Mouse (Mus musculus): ENCODE measurements around the gene Tns3. TPM values are rescaled to one million over a fixed set of nuclear protein-coding genes. Genes with fewer than 3 reads are reported as not detected.

The Tns3 gene
- total RNA-seq, 2 experiments from 2014 or later, result 10.9 to 12.1 TPM

DNA sequence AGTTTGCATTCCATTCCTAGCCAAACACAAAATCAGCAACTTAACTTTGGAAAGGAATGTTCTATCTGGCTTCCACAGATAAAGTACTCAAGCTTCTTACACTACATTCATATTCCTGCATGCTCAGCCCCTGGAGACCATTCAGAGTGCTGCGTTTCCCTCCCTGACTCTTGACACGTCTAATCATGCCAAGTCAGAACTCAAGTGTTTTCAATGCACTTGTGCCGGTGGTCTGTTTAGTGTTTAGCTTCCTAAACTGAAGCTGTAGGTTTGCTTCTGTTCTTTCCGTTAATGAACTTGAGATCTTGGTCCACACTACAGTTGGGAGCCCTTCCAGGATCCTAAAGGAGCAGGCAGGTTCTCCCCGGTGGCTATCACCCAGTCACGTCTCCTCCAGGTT lies 163.5 kb downstream of the Tns3 start:
- intact Hi-C loops (cut with DNase I; ENCODE audit: low total_unique reads), result no loop called here
- no peak for DNase-seq

DNA sequence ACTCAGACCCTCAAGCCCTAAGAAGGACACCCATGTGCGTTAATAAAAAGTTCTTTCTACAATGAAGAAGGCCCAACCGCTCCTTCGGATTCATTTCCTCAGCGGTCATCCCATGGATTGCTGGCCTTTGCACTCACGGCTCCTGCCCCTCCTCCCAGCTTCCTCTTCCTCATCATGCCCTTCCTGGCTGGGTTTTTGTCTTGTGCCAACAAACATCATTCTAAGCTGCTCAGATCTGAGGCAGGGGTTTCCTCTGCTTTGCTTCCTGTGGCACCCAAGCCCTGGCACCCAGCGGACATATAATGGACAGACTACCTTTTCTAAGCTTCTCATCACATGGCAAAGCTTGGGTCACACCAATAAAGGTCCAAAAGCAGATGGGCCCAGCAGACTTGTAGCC lies 167.2 kb downstream of the Tns3 start:
- intact Hi-C loops (cut with DNase I; ENCODE audit: low total_unique reads), result no loop called here

DNA sequence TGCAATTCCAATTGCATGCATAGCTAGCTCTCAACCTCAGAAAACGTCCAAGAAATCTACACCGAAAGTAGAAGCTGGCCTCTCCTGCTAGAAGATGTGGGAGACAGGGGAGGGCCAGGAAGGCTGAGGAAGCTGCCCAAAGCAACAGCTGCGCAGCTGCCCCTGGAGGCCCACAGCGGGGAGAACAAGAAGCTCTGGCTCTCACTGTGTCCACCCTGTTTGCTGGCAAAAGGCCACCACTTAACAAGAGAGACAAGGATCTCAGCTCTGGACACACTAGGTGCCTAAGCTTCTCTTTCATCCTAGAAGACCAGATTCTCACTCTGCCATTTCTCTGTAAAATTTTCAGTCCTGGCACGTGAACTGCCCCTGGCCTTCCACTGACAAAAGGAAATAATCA lies 167.6 kb downstream of the Tns3 start:
- peak; percentile 82 for DNase-seq
- intact Hi-C loops (cut with DNase I; ENCODE audit: low total_unique reads), result no loop called here

More for the DNA sequence above, 167.2 kb downstream of the Tns3 start:
- no peak for DNase-seq

DNA sequence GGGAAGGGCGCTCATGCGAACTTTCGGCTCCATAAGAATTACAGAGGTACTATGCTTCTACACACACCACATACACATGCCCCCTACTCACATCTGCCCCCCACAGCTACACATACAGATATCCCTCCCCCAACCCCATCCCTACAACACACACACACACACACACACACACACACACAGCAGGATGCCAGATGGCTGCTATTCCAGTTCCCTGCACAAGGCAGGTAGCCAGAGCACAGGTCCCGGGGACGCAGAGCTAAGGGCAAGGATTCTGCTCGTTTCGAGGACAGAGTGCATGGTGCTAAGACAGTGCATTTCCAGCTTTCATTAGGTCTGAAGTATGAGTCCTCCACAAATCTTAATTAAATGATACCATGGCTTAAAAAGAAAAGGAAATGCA lies 168.5 kb downstream of the Tns3 start:
- intact Hi-C loops (cut with DNase I; ENCODE audit: low total_unique reads), result no loop called here
- DNase-seq, result no peak

DNA sequence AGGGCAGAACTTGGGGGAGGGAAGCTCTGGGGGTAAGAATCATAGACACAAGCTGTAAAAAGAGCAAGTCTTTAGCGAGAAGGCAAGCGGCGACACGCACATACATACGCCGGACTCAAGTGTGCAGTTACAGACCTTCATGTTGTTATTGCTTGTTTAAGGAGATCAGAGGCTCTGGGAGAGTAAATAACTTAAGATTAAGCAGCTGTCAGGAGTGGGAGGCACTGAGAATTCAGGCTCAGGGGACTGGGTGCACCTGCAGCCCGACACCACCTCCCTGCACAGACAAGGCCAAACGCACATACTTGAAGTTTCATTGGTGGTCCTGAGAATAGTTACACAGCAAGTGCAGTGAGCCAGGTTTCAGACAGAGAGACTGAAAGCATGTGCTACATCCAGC lies 169.3 kb downstream of the Tns3 start:
- intact Hi-C loops (cut with DNase I; ENCODE audit: low total_unique reads), result no loop called here
- no peak for DNase-seq

DNA sequence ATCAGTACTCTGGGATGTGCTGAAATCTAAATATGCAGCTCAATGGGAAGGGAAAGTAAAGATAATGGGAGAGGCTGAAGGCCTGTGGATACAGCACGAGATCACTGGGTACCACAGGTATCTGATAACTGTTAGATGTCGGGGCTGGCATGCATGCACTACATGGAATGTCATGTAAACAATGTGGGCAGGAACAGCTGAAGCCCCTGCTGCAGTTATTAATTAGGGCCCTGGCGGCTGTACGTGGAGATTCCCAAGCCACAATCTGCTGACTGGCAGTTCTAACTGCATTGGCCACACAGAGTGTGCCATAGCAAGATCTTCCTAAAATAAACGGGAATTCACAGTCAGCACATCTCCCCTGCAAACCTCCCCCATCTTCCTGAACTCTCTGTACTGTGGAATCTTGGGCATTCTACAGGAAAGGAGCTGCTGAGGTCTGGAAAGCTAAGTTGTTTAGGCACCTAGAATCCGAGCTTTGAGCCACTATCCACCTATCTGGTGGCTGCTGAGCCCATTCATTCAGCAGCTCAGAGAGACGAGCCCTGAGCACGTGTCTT lies 170.3 kb downstream of the Tns3 start:
- intact Hi-C loops (cut with DNase I; ENCODE audit: low total_unique reads), result no loop called here
- DNase-seq, result no peak

DNA sequence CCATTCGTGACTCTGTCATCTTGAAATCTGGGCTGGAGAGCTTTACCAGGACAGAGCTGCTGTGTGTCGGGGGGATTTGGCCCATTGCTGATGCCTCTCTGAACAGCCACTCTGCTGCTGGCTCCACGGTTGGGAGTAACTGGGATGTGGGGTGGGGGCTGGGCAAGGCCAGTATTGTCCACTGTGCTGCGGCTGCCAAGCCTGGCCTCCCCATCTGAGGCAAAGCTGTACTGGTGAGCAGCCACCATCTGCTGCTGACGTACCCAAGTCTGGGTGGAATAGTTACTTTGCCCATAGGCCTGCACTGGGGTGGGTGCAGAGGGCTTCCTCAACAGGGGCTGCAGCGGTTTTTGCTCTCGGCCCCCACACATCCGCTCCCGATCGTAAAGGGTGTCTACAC lies 172.0 kb downstream of the Tns3 start:
- intact Hi-C loops (cut with DNase I; ENCODE audit: low total_unique reads), result no loop called here
- DNase-seq, result no peak

DNA sequence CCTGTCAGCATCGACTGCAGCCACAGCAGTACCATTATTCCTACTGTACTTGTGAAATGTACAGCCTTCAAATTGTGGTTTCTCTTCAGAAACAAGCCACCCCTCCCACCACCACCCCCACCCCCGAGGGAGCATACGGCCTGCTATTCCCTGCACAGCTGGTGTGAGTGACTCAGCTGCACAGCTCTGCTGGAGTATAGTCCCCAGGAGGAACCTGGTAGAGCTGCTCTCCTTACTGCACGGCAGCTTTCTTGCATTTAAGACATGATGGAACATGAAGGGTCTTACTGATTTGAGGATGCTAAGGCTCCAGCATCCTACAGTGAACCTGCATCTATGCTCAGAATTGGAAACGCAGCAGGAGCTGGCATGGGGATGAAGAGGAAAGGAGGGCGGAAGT lies 176.1 kb downstream of the Tns3 start:
- intact Hi-C loops (cut with DNase I; ENCODE audit: low total_unique reads), result no loop called here
- no peak for DNase-seq

DNA sequence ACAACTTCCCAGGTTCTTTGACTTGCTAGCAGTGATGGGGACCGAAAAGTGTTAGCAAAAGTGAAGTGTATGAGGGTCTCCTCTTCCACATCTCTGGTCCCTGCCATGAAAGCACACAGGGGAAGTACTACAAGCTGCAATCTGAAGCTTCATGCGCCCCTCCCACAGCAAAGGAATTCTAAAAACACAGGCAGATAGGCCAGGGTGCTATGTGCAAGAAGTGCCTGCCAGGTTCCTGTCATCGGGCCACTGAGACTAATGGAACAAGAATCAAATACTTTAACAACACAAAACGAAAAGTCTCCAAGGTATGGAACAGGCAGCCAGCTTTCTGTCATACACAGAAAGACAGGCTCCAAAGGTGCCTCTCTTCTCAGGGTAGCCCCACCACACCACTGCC lies 177.8 kb downstream of the Tns3 start:
- DNase-seq, result no peak
- intact Hi-C loops (cut with DNase I; ENCODE audit: low total_unique reads), result no loop called here

DNA sequence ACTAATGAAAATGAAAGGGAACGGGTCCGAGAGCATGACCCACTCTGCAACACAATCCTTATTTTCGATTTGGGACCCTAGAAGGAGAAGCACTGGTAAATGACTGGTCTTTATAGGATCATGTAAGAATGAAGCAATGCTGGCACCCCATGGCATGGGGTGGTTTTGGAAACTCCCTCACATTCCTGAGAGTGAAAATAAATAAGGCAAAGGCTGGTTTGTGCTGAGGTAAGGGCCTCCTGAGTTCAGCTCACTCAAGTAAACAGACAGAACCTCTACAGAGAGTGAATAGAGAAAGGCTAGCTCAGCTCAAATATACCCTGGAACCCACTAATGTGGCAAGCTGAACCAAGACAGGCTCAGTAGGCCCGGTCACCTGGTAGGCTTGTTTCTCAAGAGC lies 179.8 kb downstream of the Tns3 start:
- no peak for DNase-seq
- intact Hi-C loops (cut with DNase I; ENCODE audit: low total_unique reads), result no loop called here

DNA sequence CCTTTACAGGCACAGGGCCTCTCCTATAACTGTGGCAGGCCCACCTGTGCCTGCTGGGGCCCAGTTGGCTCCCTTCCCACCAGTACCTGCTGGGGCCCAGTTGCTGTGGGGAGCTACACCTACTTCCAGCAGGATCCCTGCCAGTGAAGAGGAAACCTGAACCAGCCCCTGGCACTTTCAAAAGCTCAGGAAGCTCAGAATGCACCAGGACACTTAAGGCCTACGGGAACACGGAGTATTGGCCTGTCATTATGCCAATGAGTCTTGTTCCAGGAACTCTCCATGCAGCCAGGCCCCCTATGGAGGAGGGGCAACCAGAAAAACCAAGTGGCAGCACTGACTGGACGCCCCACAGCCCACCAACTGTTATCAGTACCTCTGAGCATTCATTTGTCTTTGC lies 181.6 kb downstream of the Tns3 start:
- intact Hi-C loops (cut with DNase I; ENCODE audit: low total_unique reads), result no loop called here

DNA sequence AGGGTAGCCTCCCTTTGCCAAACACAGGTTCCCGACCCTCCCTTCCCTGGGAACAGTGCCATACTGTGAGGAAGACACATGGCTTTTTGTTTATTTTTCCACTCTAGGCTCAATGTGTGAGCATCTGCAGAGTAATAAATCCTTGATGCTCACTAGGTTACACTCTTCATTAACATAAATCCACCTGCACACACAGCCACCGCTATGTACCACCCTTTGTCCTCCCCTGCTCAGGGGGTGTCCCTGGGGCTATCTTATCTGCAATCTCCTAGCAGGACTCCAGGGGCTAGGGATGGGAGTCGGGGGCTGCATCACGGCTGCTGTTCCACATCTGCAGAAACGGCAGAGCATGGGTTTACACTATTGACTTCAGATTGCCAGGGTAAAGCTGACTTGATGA lies 182.4 kb downstream of the Tns3 start:
- intact Hi-C loops (cut with DNase I; ENCODE audit: low total_unique reads), result no loop called here
- DNase-seq, result no peak

More for the DNA sequence above, 181.6 kb downstream of the Tns3 start:
- DNase-seq, result no peak

DNA sequence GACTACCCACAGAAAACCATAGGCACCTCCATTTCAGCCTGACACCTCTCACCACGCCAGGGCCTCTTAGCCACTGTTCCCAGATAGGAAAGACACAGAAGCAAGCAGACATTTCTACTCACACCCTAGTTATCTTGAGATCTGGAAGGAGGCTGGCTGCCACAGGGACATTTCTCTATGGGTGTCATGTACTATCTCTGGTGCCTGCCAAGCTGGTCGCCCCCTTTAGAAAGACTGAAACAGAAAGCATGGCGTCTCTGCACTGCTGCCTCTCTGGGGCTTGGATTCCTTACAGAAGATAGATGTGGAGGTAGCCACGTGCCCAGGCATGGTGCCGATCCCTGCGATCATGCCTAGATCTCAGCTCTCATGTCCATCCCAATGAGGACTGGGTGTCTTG lies 182.8 kb downstream of the Tns3 start:
- intact Hi-C loops (cut with DNase I; ENCODE audit: low total_unique reads), result no loop called here
- DNase-seq, result no peak

DNA sequence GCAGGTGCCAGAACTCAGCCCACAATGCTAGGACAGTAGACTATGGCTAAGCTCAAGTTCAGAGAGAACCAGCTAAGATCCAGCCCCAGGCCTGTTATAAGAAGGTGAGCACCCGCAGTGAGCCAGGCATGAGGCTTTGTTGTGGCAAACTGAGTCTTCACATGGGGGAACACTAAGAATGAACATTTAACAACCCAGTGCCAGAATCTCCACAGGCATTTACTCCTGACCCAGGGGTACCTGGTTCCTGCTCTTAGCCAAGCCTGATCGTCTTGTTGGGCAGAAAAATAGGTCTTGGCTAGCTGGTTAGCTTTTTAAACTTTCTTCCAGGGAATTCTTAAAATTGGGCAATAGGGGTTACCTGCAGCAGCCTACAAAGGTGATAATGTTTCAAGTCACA lies 184.5 kb downstream of the Tns3 start:
- intact Hi-C loops (cut with DNase I; ENCODE audit: low total_unique reads), result no loop called here
- no peak for DNase-seq

DNA sequence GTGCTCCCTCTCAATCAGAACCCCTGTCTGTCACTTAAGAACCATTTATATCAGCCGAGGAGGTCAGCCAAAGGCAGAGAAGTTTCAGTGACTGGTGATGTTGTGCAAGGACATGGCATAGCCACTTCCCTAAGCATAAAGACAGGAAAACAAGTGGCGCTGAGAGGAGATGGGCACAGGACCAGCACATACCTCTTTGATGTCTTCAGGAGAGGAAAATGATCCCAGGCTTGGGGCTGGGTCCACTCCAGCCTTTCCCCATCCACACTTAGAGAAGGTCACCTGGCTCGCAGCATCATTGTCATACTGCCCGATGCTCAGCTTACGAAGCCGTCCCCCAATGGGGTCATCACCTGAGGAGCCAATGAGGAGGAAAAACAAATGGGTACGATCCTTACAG lies 185.0 kb downstream of the Tns3 start:
- no peak for DNase-seq
- intact Hi-C loops (cut with DNase I; ENCODE audit: low total_unique reads), result no loop called here

DNA sequence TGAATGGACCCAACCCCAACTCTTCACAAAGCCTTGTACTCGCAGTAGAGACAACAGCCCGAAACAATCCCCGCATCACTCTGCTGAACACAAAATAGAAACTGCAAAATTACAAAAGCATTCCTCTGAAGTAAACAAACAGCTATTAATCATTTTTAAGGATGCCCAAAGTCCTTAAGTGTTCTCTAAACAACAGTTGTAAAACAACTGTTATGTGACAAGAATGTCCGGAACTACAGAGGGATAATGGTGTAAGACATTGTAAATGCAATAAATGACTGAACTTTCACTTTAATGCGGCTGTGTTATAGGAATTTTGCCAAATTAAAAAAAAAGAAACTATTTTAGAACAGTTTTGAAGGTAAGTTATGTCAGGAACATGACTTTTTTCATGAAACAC lies 190.7 kb downstream of the Tns3 start:
- no peak for DNase-seq
- intact Hi-C loops (cut with DNase I; ENCODE audit: low total_unique reads), result no loop called here

DNA sequence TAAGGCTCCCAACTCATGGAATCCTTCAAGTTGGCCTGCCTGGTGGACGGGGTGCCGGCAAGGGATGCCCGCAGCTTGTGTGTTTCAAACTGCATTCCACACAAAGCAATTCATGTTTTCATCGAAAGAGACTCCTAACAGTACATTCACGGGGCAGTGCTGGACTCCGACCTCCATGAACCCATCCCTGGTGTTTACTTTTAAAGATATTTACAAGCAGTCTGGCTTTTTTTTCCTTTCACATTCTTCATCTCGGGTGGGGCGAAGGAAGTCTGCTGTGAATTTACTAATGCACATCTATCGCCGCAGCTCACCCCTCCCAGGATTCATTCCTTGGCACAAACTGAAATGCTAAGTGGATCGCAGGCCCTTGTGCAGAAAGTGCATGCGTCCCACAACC lies 191.9 kb downstream of the Tns3 start:
- intact Hi-C loops (cut with DNase I; ENCODE audit: low total_unique reads), result no loop called here
- DNase-seq, result no peak

DNA sequence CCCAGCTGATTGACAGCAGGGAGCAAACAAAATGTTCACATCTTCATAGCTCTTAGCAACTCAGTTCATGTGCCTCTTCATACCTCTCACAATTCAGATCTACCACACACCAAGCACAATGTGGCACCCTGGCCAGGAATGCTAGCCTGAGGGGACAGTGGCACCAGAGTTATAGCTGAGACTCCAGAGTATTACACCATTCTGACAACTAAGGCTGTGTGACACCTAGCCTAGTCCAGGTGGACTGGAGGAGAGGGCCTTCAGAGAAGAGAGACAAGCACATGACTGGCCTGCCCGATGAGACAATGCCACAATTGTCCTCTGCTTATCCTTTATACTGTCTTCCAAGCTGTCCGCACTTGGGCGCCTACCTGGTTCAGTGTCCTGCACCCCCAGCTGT lies 192.8 kb downstream of the Tns3 start:
- no peak for DNase-seq
- intact Hi-C loops (cut with DNase I; ENCODE audit: low total_unique reads), result no loop called here

DNA sequence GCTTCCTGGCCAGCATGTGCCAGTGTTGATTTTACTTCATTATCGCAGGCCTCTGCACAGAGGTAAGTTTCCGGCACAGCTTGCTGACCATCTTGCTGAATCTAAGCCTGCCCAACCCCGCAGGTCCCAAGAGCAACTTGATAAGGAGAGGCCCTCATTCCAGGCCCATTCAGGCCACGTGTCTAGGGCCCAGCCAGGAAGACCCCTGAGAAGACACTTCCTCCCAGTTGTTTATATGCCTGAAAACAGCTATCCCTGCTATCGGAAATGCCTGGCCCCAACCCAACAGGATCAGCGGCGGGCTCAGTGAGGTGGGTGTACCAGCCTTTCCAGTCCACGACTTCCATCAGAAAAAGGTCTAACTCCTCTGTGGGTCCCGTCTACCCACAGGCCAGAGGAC lies 194.8 kb downstream of the Tns3 start:
- no peak for DNase-seq
- intact Hi-C loops (cut with DNase I; ENCODE audit: low total_unique reads), result no loop called here

DNA sequence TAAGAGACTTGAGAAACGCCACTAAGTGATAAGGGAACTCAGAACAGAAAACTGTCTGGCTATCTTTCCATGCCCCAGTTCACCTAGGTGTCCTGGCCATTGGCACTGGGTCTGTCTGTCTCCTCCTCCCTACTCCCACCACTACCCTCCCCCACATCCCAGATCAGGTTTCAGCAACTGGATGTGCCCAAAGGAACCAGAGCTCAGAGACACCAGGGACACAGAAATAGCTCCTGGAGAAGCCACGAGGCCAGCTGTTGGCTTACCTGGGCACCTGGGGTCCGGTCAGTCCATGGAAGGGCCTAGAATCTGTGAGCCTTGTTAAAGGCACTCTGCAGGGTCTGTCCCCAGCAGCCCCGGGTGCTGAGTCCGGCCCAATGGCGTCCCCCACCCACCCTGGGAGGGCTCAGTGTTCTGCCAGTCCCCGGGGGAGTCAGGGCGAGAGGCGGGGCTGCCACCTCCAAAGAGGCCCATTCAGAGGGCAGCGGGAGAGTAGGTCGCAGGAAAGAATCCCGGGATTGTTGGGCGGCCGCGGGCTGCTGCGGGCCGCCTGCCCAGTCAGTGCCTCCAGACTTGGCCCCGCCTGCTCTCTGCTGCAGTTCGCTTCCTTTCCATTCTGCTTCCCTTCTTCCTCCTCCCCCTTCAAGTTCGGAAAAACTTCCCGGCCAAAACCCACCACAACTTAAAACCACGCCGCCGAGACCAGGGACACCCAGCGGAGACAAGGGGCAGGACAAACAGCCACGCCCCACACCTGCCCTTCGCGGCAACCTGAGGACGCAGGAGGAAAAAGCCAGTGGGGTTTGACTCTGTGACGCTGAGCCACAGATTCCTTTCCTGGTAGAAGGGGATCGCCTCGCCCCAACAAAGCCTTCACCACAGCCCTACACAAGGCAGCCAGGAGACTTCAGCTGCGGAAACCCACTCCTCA lies 195.9 kb downstream of the Tns3 start:
- peak; percentile 67 for DNase-seq
- intact Hi-C loops (cut with DNase I; ENCODE audit: low total_unique reads), result no loop called here

DNA sequence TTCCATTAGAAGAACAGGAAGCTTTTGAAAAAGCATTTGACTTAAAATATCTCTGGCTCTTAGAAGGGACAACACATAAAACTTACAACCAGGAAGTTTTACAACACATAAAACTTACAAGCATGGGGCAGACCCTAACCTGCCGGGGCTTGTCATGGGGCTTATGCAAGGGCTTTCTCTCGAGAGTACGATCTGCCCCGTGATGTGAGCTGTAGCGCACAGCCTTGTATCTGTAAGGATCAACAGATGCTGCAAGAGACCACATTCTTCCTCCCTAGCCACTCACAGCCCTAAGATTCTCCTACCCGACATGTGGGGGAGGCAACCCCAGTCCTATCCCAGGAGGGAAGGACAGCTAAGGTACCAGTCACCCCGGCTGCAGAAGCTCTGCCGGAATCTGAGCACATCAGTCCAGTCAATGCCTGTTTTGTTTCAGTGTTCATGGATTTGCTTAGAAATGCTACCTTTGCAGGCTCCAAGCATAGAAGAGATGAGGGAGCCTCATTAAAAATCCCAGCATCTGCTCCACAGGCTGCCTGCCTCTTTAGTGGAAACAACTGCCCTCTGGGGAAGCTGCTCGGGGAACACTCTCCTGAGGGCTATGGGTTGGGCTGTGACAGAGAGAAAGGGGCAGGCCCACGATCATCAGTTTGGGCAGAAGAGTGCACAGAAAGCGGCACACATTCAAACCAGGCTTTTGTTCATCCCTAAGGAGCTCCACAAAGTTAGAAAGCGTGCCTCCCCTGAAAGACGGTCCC lies 196.8 kb downstream of the Tns3 start:
- DNase-seq, result no peak
- intact Hi-C loops (cut with DNase I; ENCODE audit: low total_unique reads), result no loop called here

All from gastrocnemius, postnatal 14 days (tissue).